Mouse (Mus musculus) bone marrow, adult 2 months (tissue): ENCODE measurements around the gene Depdc1b. TPM values are rescaled to one million over a fixed set of nuclear protein-coding genes. Genes with fewer than 3 reads are reported as not detected.

Source experiments
- H3K27ac ChIP-seq: fragments of 200-500 bp; 2 replicates; pipeline ENCODE4 v1.5.1; 2012; ENCODE audit warnings: low read depth, mild to moderate bottlenecking, control low read depth, inconsistent platforms, low read length; ENCODE audit not compliant: control insufficient read depth, poor library complexity, insufficient read depth
- H3K4me1 ChIP-seq: fragments of 200-500 bp; 2 replicates; pipeline ENCODE4 v1.6.1; 2011; ENCODE audit warnings: low read length; ENCODE audit not compliant: control insufficient read depth, insufficient read depth
- H3K4me3 ChIP-seq: fragments of 200-500 bp; replicated peaks from 2 replicates; pipeline ENCODE3; 2011; ENCODE audit warnings: mild to moderate bottlenecking, low read depth, low read length, control low read depth; ENCODE audit not compliant: control insufficient read depth
- CTCF ChIP-seq: fragments of 200-500 bp; IDR thresholded peaks from 2 replicates; pipeline ENCODE4 v1.5.1; 2011; ENCODE audit warnings: low read length, control low read depth; ENCODE audit not compliant: control insufficient read depth, insufficient read depth
- POLR2A ChIP-seq: fragments of 200-500 bp; IDR thresholded peaks from 2 replicates; pipeline ENCODE4 v1.6.1; 2011; ENCODE audit warnings: low read depth, mild to moderate bottlenecking, control low read depth, low read length, borderline replicate concordance; ENCODE audit not compliant: control insufficient read depth
- WGBS: fragments of 180-500 bp; shearing (Covaris S2); methylation state at CpG from one replicate; pipeline ENCODE4 v1.1.7; 2018; 5-methylcytosine and 5-hydroxymethylcytosine counted together
- polyA plus RNA-seq: library from polyadenylated mRNA; stranded (reverse); fragments of >200 nt; gene quantifications from 2 replicates; pipeline ENCODE4 v1.2.4, GENCODE M21; 2011; ENCODE audit warnings: low replicate concordance; ENCODE audit not compliant: missing spikeins, insufficient read depth, insufficient read length

The Depdc1b gene
- polyA plus RNA-seq, 1 experiment: 21.2 TPM

- no peak for TF ChIP-seq POLR2A
- no peak for TF ChIP-seq CTCF
- 96% methylated on average over 2 of the region's 2 CpGs for WGBS
- H3K27ac ChIP-seq: no peak overlapping the region
- no peak overlapping the region for H3K4me3 ChIP-seq
- peaks cover 4% of the 10 kb centered on the region for H3K4me1 ChIP-seq
Observed at GRCm38 (mm10) chr13:108322466-108322865, 6.3 kb downstream of the Depdc1b start.

GRCm38 (mm10) chr13:108323317-108323716 lies 7.2 kb downstream of the Depdc1b start:
- Histone ChIP-seq H3K4me3 (no peak overlapping the region), H3K4me1 (peaks cover 3% of the 10 kb centered on the region), H3K27ac (no peak overlapping the region; the same call in 1 of the 2 replicates)
- TF ChIP-seq POLR2A (no peak), CTCF (no peak)
- 52% methylated on average over 2 of the region's 2 CpGs for WGBS

- H3K27ac ChIP-seq: no peak overlapping the region
- TF ChIP-seq POLR2A (no peak), CTCF (no peak)
- WGBS: 91% methylated on average over 22 of the region's 22 CpGs
- no peak overlapping the region for H3K4me3 ChIP-seq
- H3K4me1 ChIP-seq: peaks cover 1% of the 10 kb centered on the region
Observed at GRCm38 (mm10) chr13:108323866-108324829, 8.0 kb downstream of the Depdc1b start.

GRCm38 (mm10) chr13:108325871-108326270 lies 9.7 kb downstream of the Depdc1b start:
- no peak overlapping the region for H3K27ac ChIP-seq
- peaks cover 1% of the 10 kb centered on the region for H3K4me1 ChIP-seq
- no peak overlapping the region for H3K4me3 ChIP-seq
- no peak for TF ChIP-seq CTCF
- TF ChIP-seq POLR2A: no peak
- 89% methylated on average over 5 of the region's 5 CpGs for WGBS

- WGBS: 90% methylated on average over 10 of the region's 10 CpGs
- Histone ChIP-seq H3K4me3 (no peak overlapping the region), H3K27ac (no peak overlapping the region), H3K4me1 (peaks cover 1% of the 10 kb centered on the region)
- TF ChIP-seq CTCF (no peak), POLR2A (no peak)
Observed at GRCm38 (mm10) chr13:108326351-108326750, 10.2 kb downstream of the Depdc1b start.

GRCm38 (mm10) chr13:108327047-108327446 lies 10.9 kb downstream of the Depdc1b start:
- Histone ChIP-seq H3K27ac (no peak overlapping the region), H3K4me1 (peaks cover 1% of the 10 kb centered on the region), H3K4me3 (no peak overlapping the region)
- TF ChIP-seq POLR2A (no peak), CTCF (no peak)
- 86% methylated on average over 7 of the region's 7 CpGs for WGBS

GRCm38 (mm10) chr13:108328406-108329180 lies 12.5 kb downstream of the Depdc1b start:
- H3K4me3 ChIP-seq: no peak overlapping the region
- WGBS: 91% methylated on average over 21 of the region's 21 CpGs
- H3K4me1 ChIP-seq: peaks cover 1% of the 10 kb centered on the region
- no peak overlapping the region for H3K27ac ChIP-seq
- TF ChIP-seq POLR2A (no peak), CTCF (no peak)

- no peak overlapping the region for H3K4me3 ChIP-seq
- TF ChIP-seq POLR2A (no peak), CTCF (no peak)
- 51% methylated on average over 3 of the region's 3 CpGs for WGBS
- no peaks in the 10 kb centered on the region for H3K4me1 ChIP-seq
- no peak overlapping the region for H3K27ac ChIP-seq
Observed at GRCm38 (mm10) chr13:108329693-108330092, 13.6 kb downstream of the Depdc1b start.
